Mouse (Mus musculus): ENCODE data around the gene Olfr715. TPM values are rescaled to one million over a fixed set of nuclear protein-coding genes. Genes with fewer than 3 reads are reported as not detected.
"Not testable (repeated sequence)": the region's sequence is repeated elsewhere in the genome, so short reads cannot be mapped to it uniquely, and the experiment has no call there.

Gene Olfr715
- not detected for total RNA-seq (2021)

DNA sequence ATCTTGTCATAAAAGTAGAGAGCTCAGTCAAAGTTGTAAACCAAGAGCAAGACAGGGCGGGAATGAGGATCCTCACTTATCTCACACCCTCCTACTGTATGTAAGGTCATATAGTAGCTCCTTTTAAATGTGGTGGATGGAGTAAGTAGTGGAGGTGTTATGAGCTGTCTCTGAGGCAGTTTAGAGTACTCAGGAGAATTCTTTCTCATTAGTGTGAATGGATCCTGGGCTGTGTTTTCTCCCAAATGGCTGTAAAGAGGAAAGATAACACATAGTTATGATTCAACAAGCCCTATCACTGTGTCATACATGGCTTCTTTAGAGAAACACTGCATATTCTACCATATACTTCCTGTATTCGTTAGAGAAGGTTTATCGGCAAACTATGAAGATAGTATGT is at the start of gene Olfr715:
Olfr715 (minus strand) TSS at position 101 of the 400 bp plus-strand sequence.
- not testable (repeated sequence) for DNase-seq

DNA sequence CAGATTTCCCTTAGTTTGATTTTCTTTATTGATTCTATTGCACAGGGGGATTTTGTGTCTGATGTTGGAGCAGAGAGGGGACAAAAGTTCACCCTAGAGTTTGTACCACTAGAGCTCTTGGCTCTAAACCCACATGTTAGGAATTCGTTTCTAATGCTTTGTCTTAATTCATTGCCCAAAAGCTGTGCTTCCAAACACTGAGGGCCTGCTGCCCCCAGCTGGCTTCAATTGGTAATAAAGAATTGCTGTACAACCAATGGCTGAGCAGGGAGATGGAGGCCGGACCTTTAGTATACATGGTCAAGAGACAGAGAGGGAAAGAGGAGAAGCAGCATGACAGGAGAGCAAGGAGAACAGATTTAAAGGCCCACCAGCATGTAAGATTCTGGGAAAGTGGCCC is 49.5 kb upstream of the Olfr715 start:
- DNase-seq, result no peak

DNA sequence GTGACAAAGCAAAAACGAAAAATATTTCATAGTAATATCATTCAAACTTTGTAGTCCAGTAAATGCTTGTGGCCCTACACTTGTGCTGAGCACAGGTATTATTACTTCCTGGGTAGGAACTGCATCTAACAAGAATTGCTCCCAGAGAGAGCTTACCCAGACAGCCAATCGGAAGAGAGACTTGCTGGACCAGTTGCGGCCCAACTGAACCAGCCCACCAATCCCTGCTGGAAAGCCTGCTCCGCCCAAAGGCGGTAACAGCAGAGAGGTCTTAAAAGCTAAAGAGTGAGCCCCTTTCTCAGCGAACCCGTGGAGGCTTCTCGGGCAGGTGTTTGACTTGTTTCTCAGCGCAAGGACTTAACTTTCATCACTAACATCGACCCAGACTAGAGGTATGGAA is 35.8 kb upstream of the Olfr715 start, which contains the start of gene Nlrp14:
Nlrp14 (plus strand) TSS at position 301 of the 400 bp plus-strand sequence.
- no peak for DNase-seq

DNA sequence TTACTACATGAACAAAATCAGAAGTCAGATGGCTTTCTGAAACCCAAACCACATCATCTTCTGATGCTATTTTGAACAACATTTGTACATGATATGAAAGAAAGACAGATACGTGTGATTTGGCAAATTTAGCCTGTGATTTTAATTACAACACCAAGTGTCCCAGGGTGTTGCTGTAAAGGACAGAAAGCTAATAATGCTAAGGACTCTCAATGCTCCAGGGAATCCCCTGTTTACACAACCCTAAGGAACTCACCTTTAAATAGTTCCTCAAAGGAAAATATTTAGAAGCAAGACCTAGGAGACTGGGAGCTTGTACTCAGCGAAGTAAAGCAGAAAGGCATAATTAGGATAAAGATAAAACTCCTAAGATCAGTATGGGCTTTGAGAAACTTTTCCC is 7.1 kb upstream of the Olfr715 start, which contains the start of gene Olfr716:
Olfr716 (plus strand) TSS at position 301 of the 400 bp plus-strand sequence.
- DNase-seq, result not testable (repeated sequence)

DNA sequence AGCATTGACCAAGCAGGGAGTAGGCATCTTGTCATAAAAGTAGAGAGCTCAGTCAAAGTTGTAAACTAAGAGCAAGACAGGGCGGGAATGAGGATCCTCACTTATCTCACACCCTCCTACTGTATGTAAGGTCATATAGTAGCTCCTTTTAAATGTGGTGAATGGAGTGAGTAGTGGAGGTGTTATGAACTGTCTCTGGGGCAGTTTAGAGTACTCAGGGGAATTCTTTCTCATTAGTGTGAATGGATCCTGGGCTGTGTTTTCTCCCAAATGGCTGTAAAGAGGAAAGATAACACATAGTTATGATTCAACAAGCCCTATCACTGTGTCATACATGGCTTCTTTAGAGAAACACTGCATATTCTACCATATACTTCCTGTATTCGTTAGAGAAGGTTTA is 20.6 kb downstream of the Olfr715 start, which contains the start of gene Olfr715b:
Olfr715b (minus strand) TSS at position 101 of the 400 bp plus-strand sequence.
- not testable (repeated sequence) for DNase-seq

DNA sequence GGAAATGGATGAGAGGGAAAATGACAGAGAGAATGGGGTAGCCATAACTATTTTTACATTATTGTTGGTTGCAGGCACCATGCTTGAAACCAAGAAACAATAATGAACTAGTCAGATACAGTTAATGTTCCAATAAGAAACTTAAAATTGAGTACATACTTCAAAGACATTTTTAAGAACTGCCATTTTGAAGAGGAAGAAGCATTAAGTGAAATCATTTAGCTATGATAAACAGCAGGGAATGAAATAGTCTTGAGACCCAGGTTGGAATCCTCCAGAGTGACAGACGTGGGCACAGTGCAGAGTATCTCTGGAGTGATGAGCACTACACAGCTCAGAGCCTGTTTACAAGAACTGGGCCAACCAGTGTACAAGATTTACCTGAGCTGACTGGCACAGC is 38.0 kb downstream of the Olfr715 start, which contains the start of gene Olfr17:
Olfr17 (plus strand) TSS at position 301 of the 400 bp plus-strand sequence.
- no peak for DNase-seq

Other genes with a start within 250 kb of the Olfr715 start
- gene Olfr706, start 242.9 kb downstream of the Olfr715 start, total RNA-seq (2021), result not detected
- not detected for gene Olfr707, start 229.8 kb downstream of the Olfr715 start, total RNA-seq (2021)
- not detected for gene Olfr1532-ps1, start 223.1 kb downstream of the Olfr715 start, total RNA-seq (2021)
- not detected for gene Olfr709-ps1, start 198.9 kb downstream of the Olfr715 start, total RNA-seq (2021)
- gene Olfr710, start 182.8 kb downstream of the Olfr715 start, total RNA-seq (2021), result not detected
- gene Olfr6, start 167.1 kb downstream of the Olfr715 start, total RNA-seq (2021), result under 1 TPM in 1 of 2 experiments, not detected in 1; 0.05 TPM
- gene Olfr711, start 155.6 kb downstream of the Olfr715 start, total RNA-seq (2021), result not detected
- gene Olfr2, start 125.0 kb downstream of the Olfr715 start, total RNA-seq (2021), result not detected
- gene Olfr713, start 99.9 kb downstream of the Olfr715 start, total RNA-seq (2021), result not detected
- not detected for gene Olfr714, start 60.1 kb downstream of the Olfr715 start, total RNA-seq (2021)
- not detected for gene Olfr17, start 37.9 kb downstream of the Olfr715 start, total RNA-seq (2021)
- not detected for gene Olfr715b, start 20.7 kb downstream of the Olfr715 start, total RNA-seq (2021)
- not detected for gene Olfr716, start 7.2 kb upstream of the Olfr715 start, total RNA-seq (2021)
- gene Nlrp14, start 35.9 kb upstream of the Olfr715 start, total RNA-seq (2021), result not detected
- gene Rbmxl2, start 78.4 kb upstream of the Olfr715 start, total RNA-seq (2021), result not detected
- gene Syt9, start 239.6 kb upstream of the Olfr715 start, total RNA-seq (2021), result 1 to 10 TPM; 5.5 to 5.6 TPM

Measured in layer of hippocampus, postnatal 36 days (tissue).